Mouse (Mus musculus) erythroblast, embryonic 14.5 days (primary cell): Measurements from ENCODE around the gene Hdgfl3.

Source experiments
- GATA1 ChIP-seq: IDR thresholded peaks from 2 replicates; pipeline ENCODE4 v1.6.1; 2012; ENCODE audit warnings: low read length, inconsistent platforms, mixed read lengths
- TAL1 ChIP-seq: IDR thresholded peaks from 3 replicates; pipeline ENCODE4 v1.6.1; 2012; ENCODE audit warnings: low read length, inconsistent platforms, mixed read lengths

GRCm38 (mm10) chr7:81854568-81855307, 79.5 kb downstream of the Hdgfl3 start:
- TF ChIP-seq GATA1 = no peak
- TF ChIP-seq TAL1 = no peak
